In the genomic region with DNA sequence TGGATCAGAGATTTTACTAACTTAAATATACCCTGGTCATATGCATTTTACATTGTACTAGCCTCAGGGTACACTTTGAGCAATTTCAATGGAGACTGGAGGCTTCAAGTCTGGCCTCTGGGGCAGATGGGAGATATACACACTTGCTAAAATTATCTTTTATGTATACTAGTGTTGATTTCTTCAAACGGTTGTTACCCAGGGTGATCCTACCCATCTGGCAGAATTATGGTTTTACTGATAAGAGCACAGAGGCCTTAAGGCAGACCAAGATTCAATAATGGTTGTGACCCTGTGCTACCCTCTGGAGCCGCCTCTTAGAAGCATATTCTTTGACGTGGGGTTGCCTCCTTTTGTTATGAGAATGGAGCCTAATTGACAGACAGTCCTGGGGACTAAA, we compare ENCODE assay signal across 1 mouse cellular context.
TF ChIP-seq lines count a peak whose summit lies in the region.

No protein-coding gene starts in this region.

TF ChIP-seq in MEL, 35 proteins besides CTCF, POLR2A, EP300 and RAD21:
- TF ChIP-seq BHLHE40 (IDR thresholded peaks at IDR 0.05; ENCODE audit: borderline replicate concordance, low read depth, low read length) (no peak), HCFC1 (IDR thresholded peaks at IDR 0.05; ENCODE audit: low read depth, low read length) (peak; percentile 26; the same call in 1 of the 2 replicates), MYB (IDR thresholded peaks at IDR 0.05; ENCODE audit: low read depth, low read length) (peak; percentile 57), GATA1 (IDR thresholded peaks at IDR 0.05; ENCODE audit: low read depth, low read length) (peak; percentile 69), MXI1 (IDR thresholded peaks at IDR 0.05; ENCODE audit: low read depth, low read length) (0 out of 2 replicates have a peak, but pooled peaks have one; percentile 24), SMC3 (IDR thresholded peaks at IDR 0.05; ENCODE audit: low read depth, low read length) (no peak), E2F4 (IDR thresholded peaks at IDR 0.05; ENCODE audit: borderline replicate concordance, low read depth, low read length) (no peak), POLR2AphosphoS5 (IDR thresholded peaks at IDR 0.05; ENCODE audit: borderline replicate concordance, low read depth, low read length) (no peak), RCOR1 (IDR thresholded peaks at IDR 0.05; ENCODE audit: low read depth, low read length) (peak; percentile 55; the same call in 1 of the 2 replicates), TCF12 (IDR thresholded peaks at IDR 0.05; ENCODE audit: low read depth, low read length) (peak; percentile 76), CHD2 (IDR thresholded peaks at IDR 0.05; ENCODE audit: low read length) (no peak), ETS1 (IDR thresholded peaks at IDR 0.05; ENCODE audit: low read depth, low read length) (peak; percentile 52; the same call in 1 of the 2 replicates), TAL1 (IDR thresholded peaks at IDR 0.05; ENCODE audit: low read length) (0 out of 2 replicates have a peak, but pooled peaks have one; percentile 8), POLR2AphosphoS2 (IDR thresholded peaks at IDR 0.05; ENCODE audit: low read length) (no peak), MYC (IDR thresholded peaks at IDR 0.05; ENCODE audit: low read depth, low read length) (no peak), NELFE (IDR thresholded peaks at IDR 0.05; ENCODE audit: low read depth, low read length) (no peak), JUND (IDR thresholded peaks at IDR 0.05; ENCODE audit: low read depth, low read length) (no peak), MEF2A (IDR thresholded peaks at IDR 0.05; ENCODE audit: extremely low read depth, insufficient replicate concordance, low read depth, low read length, poor library complexity, severe bottlenecking) (peak; percentile 51; the same call in 1 of the 2 replicates), USF2 (IDR thresholded peaks at IDR 0.05; ENCODE audit: borderline replicate concordance in 1 of 2, insufficient read depth in 1 of 2, low read depth in 1 of 2, low read length in 2 of 2) (no peak), SIN3A (IDR thresholded peaks at IDR 0.05; ENCODE audit: low read length) (no peak; the same call in 1 of the 2 replicates)
